Mouse (Mus musculus): ENCODE results near the gene Cnn1. TPM values are rescaled to one million over a fixed set of nuclear protein-coding genes. Genes with fewer than 3 reads are reported as not detected.
A peak's percentile ranks its signal among the peaks of the same experiment; 100 is the strongest.

The Cnn1 gene
- polyA plus RNA-seq, 2 experiments, result 2.3 to 3.1 TPM

DNA sequence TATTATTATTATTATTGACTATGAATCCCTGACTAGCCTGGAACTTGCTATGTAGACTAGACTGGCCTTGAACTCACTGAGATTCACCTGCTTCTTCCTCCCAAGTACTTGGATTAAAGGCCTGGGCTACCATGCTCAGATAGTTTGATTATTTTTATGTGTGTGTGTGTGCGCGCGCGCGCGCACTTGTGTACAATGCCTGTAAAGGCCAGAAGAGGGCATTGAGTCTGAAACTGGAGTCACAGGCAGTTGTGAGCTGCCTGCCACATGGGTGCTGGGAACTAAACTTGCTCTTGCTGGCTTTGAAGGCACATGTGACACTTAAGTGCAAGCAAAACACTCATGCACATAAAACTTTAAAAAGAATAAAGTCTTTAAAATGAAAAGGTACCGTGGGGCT lies 9.7 kb upstream of the Cnn1 start:
- Histone ChIP-seq H3K9me3 (ENCODE audit: control insufficient read depth, low read length) (no peaks in the 10 kb centered on the region), H3K9ac (ENCODE audit: low read depth, low read length, severe bottlenecking) (no peak overlapping the region), H3K4me1 (ENCODE audit: control insufficient read depth, insufficient read depth, low read length) (peaks cover 5% of the 10 kb centered on the region), H3K4me3 (replicated peaks; ENCODE audit: low read length) (no peak overlapping the region), H3K27me3 (ENCODE audit: control insufficient read depth, insufficient read depth, low read length) (no peaks in the 10 kb centered on the region), H3K4me2 (replicated peaks; ENCODE audit: low read depth, low read length, severe bottlenecking) (no peak overlapping the region), H3K36me3 (ENCODE audit: control insufficient read depth, insufficient read depth, low read length) (no peaks in the 10 kb centered on the region), H3K27ac (replicated peaks; ENCODE audit: low read depth, low read length) (no peak overlapping the region)
- WGBS, result 93% methylated on average over 7 of the region's 7 CpGs
- DNase-seq (ENCODE audit: low spot score) (no peak), ATAC-seq (ENCODE audit: low FRiP score, low read depth) (no peak)
- no peak for TF ChIP-seq POLR2A (IDR thresholded peaks at IDR 0.05; ENCODE audit: borderline replicate concordance, extremely low read depth, insufficient read depth, insufficient read length)

DNA sequence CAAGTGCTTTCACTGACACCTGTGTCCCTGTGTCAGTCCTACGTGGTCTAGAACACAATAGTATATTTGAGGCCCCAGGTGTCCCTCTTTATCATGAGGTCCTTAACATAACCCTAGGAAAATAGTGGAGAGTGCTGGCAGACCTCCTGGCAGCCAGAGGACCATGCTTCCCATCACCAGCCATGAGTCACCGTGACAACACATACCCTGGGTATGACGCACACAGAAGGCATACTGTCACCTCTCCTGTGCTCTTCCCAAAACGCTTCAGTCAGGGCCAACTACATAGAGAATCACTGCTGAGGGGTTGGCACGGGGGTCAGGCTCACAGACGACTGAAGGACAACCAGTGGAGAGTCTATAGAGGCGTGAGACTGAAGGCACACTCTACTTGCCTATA lies 9.0 kb upstream of the Cnn1 start:
- no peak for TF ChIP-seq POLR2A (IDR thresholded peaks at IDR 0.05; ENCODE audit: borderline replicate concordance, extremely low read depth, insufficient read depth, insufficient read length)
- Histone ChIP-seq H3K9ac (ENCODE audit: low read depth, low read length, severe bottlenecking) (no peak overlapping the region), H3K27ac (replicated peaks; ENCODE audit: low read depth, low read length) (no peak overlapping the region), H3K4me2 (replicated peaks; ENCODE audit: low read depth, low read length, severe bottlenecking) (no peak overlapping the region), H3K36me3 (ENCODE audit: control insufficient read depth, insufficient read depth, low read length) (no peaks in the 10 kb centered on the region), H3K4me3 (replicated peaks; ENCODE audit: low read length) (no peak overlapping the region), H3K27me3 (ENCODE audit: control insufficient read depth, insufficient read depth, low read length) (no peaks in the 10 kb centered on the region), H3K9me3 (ENCODE audit: control insufficient read depth, low read length) (no peaks in the 10 kb centered on the region), H3K4me1 (ENCODE audit: control insufficient read depth, insufficient read depth, low read length) (peaks cover 5% of the 10 kb centered on the region)
- ATAC-seq (ENCODE audit: low FRiP score, low read depth) (no peak), DNase-seq (ENCODE audit: low spot score) (no peak)
- WGBS, result 86% methylated on average over 7 of the region's 7 CpGs

DNA sequence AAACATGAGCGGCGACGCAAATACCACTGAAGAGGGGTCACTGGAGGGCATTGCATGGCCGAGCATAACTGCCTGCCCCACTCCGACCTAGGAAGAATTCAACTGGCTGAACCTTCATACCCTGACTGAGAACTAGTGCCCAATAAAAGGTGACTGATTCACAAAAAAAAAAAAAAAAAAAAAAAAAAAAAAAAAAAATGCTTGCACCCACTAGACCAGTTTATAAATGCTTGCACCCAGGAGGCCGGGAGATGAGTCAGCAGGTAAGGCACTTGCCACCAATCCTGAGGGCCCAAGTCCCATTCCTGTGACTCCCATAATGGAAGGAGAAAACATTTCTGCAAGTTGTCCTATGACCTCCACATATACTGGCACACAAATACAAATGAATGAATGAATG lies 6.3 kb upstream of the Cnn1 start:
- WGBS, result 89% methylated on average over 6 of the region's 6 CpGs

DNA sequence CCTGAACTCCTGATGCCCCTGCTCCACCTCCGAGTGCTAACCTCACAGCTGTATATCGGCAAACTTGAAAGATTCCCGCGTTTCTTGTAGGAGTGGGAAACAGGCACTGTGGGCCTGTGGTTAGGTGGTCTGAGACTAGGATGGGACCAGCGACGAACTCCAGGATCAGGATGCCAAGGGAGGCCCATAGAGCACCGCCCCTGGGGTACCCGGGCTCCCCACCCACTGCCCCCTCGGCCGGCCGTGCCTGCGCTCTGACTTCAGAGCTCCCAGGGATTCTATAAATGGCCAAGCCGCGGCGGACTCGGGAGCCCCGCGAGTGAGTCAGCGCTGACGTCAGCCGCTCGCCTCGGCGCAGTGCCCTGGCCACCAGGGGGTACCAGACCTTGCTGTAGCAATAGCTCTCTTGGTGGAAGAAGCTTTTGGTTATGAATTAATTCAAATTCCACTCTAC lies 3.1 kb upstream of the Cnn1 start:
- peak; percentile 62; the same call in 1 of the 2 replicates for ATAC-seq (ENCODE audit: low FRiP score, low read depth)
- Histone ChIP-seq H3K27me3 (ENCODE audit: control insufficient read depth, insufficient read depth, low read length) (peaks cover 29% of the 10 kb centered on the region; the same call in 1 of the 2 replicates), H3K9ac (ENCODE audit: low read depth, low read length, severe bottlenecking) (peak overlapping the region; percentile 58)

More for the DNA sequence above, 6.3 kb upstream of the Cnn1 start:
- no peak for TF ChIP-seq POLR2A (IDR thresholded peaks at IDR 0.05; ENCODE audit: borderline replicate concordance, extremely low read depth, insufficient read depth, insufficient read length)
- Histone ChIP-seq H3K36me3 (ENCODE audit: control insufficient read depth, insufficient read depth, low read length) (no peaks in the 10 kb centered on the region), H3K4me1 (ENCODE audit: control insufficient read depth, insufficient read depth, low read length) (no peaks in the 10 kb centered on the region), H3K27ac (replicated peaks; ENCODE audit: low read depth, low read length) (no peak overlapping the region), H3K9me3 (ENCODE audit: control insufficient read depth, low read length) (no peaks in the 10 kb centered on the region), H3K4me2 (replicated peaks; ENCODE audit: low read depth, low read length, severe bottlenecking) (no peak overlapping the region), H3K27me3 (ENCODE audit: control insufficient read depth, insufficient read depth, low read length) (peaks cover 6% of the 10 kb centered on the region; the same call in 1 of the 2 replicates), H3K9ac (ENCODE audit: low read depth, low read length, severe bottlenecking) (no peak overlapping the region), H3K4me3 (replicated peaks; ENCODE audit: low read length) (no peak overlapping the region)
- ATAC-seq (ENCODE audit: low FRiP score, low read depth), result no peak
- DNase-seq (ENCODE audit: low spot score), result no peak

DNA sequence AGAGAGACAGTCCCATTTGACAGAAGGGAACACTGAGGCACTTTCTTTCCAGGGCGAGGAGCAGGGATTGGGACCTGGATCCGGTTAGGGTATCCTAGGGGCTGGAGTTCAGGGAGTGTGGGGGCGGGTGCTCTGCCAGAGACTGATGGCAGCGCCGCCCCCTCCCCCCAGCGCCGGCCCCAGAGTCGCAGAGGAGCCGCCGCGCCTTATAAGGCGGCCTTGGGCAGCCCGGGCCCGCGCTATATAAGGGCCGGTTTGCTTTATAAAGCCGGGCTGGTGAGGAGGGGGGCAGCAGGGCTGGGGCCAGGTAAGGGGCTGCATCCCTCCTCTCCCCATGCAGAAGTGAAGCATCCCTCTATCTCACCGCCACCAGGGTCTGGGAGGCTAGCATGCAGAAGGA lies 906 bp downstream of the Cnn1 start:
- Histone ChIP-seq H3K9ac (ENCODE audit: low read depth, low read length, severe bottlenecking) (peak overlapping the region; percentile 21; the same call in 1 of the 2 replicates), H3K4me3 (replicated peaks; ENCODE audit: low read length) (0 out of 2 replicates have a peak overlapping the region, but pooled peaks have one; percentile 4), H3K27ac (replicated peaks; ENCODE audit: low read depth, low read length) (no peak overlapping the region), H3K4me1 (ENCODE audit: control insufficient read depth, insufficient read depth, low read length) (no peaks in the 10 kb centered on the region), H3K36me3 (ENCODE audit: control insufficient read depth, insufficient read depth, low read length) (no peaks in the 10 kb centered on the region), H3K9me3 (ENCODE audit: control insufficient read depth, low read length) (no peaks in the 10 kb centered on the region), H3K27me3 (ENCODE audit: control insufficient read depth, insufficient read depth, low read length) (peaks cover 34% of the 10 kb centered on the region; the same call in 1 of the 2 replicates), H3K4me2 (replicated peaks; ENCODE audit: low read depth, low read length, severe bottlenecking) (0 out of 2 replicates have a peak overlapping the region, but pooled peaks have one; percentile 15)
- DNase-seq (ENCODE audit: low spot score) (no peak), ATAC-seq (ENCODE audit: low FRiP score, low read depth) (no peak)
- TF ChIP-seq POLR2A (IDR thresholded peaks at IDR 0.05; ENCODE audit: borderline replicate concordance, extremely low read depth, insufficient read depth, insufficient read length), result no peak
- whole genome bisulfite sequencing, result 2% methylated on average over 18 of the region's 18 CpGs

More for the DNA sequence above, 3.1 kb upstream of the Cnn1 start:
- TF ChIP-seq POLR2A (IDR thresholded peaks at IDR 0.05; ENCODE audit: borderline replicate concordance, extremely low read depth, insufficient read depth, insufficient read length), result no peak
- WGBS, result 1% methylated on average over 24 of the region's 24 CpGs
- H3K4me1 ChIP-seq (ENCODE audit: control insufficient read depth, insufficient read depth, low read length), result no peaks in the 10 kb centered on the region
- DNase-seq (ENCODE audit: low spot score), result peak; percentile 78
- no peaks in the 10 kb centered on the region for H3K9me3 ChIP-seq (ENCODE audit: control insufficient read depth, low read length)
- no peak overlapping the region for H3K27ac ChIP-seq (replicated peaks; ENCODE audit: low read depth, low read length)
- H3K36me3 ChIP-seq (ENCODE audit: control insufficient read depth, insufficient read depth, low read length), result no peaks in the 10 kb centered on the region
- H3K4me3 ChIP-seq (replicated peaks; ENCODE audit: low read length), result peak overlapping the region; percentile 31
- H3K4me2 ChIP-seq (replicated peaks; ENCODE audit: low read depth, low read length, severe bottlenecking), result peak overlapping the region; percentile 55
